Comparison of ENCODE assay signal across 17 mouse cellular contexts in the genomic region with DNA sequence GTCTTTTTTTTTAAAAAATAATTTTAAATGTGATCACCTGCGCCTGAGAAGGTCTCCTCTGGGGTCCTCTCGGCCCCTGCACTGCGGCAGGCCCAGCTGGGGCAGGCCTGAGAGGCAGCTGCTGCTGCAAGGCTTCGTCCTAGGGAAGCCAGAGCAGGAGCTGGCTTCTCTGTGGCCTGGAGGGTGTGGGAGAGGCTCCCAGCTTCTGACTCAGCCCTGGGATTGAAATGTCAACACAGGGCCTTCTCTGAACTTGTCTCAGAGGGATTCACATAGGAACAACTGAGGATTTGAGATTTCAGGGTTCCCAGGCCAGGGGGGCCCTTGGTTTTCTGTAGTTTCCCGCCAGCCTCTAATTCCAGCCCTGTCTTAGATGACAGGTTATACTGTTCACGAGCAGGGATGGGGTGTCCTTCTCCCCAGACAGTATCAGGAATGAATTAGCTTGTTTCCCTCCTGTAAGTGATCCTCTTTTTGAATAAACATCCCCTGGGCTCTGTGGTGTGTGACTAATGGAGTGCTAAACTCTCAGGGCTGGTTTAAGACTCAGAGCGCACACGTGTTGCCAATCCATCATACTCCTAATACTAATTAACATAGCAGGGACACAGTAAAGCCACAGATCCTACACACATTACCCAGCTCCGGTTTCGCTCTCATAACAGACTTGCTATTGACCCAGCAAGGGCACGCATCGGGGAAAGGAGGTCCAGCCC. TPM values are rescaled to one million over a fixed set of nuclear protein-coding genes. Genes with fewer than 3 reads are reported as not detected.
DNase-seq lines count a peak whose midpoint lies in the region; ATAC-seq lines count a peak whose summit lies in the region.
"Had no signal": no experiment of that assay in that cellular context is flagged by ENCODE, and none has a peak within 500 bp of the region (broad histone marks: within the 10 kb centered on the region; RNA-seq: fewer than 3 reads in every experiment).

No protein-coding gene starts in this region.

- 24% methylated on average over 12 of the region's 12 CpGs for WGBS in kidney, embryonic 16.5 days
- 40% methylated on average over 12 of the region's 12 CpGs for WGBS in embryonic facial prominence, embryonic 10.5 days
- WGBS in neural tube, embryonic 14.5 days, result 61% methylated on average over 12 of the region's 12 CpGs

- no peak overlapping the region for H3K27ac ChIP-seq in kidney, embryonic 16.5 days (ENCODE audit: low read length)
- no peak overlapping the region; the same call in 1 of the 2 replicates for H3K27ac ChIP-seq in embryonic facial prominence, embryonic 10.5 days (replicated peaks)
- H3K27ac ChIP-seq in neural tube, embryonic 14.5 days (ENCODE audit: low read depth, low read length), result no peak overlapping the region
- H3K27ac ChIP-seq: hindbrain, embryonic 10.5 days had no signal

- no peak overlapping the region for H3K9ac ChIP-seq in kidney, embryonic 16.5 days (replicated peaks; ENCODE audit: low read length)
- no peak overlapping the region for H3K9ac ChIP-seq in neural tube, embryonic 14.5 days (replicated peaks; ENCODE audit: low read depth, low read length)

- no peaks in the 10 kb centered on the region for H3K36me3 ChIP-seq in kidney, embryonic 16.5 days (ENCODE audit: insufficient read depth, low read length)
- no peaks in the 10 kb centered on the region for H3K36me3 ChIP-seq in embryonic facial prominence, embryonic 10.5 days (replicated peaks)
- no peaks in the 10 kb centered on the region for H3K36me3 ChIP-seq in neural tube, embryonic 14.5 days (ENCODE audit: control insufficient read depth, insufficient read depth, low read length)
- H3K36me3 ChIP-seq: hindbrain, embryonic 10.5 days had no signal

- ATAC-seq in kidney, embryonic 16.5 days (ENCODE audit: low FRiP score, low TSS enrichment), result peak; percentile 86
- ATAC-seq in neural tube, embryonic 14.5 days (ENCODE audit: low read depth), result peak; percentile 72; the same call in 1 of the 2 replicates
- no peak for ATAC-seq in cerebellum, adult (ENCODE audit: insufficient number of reproducible peaks, low FRiP score, low TSS enrichment)
- ATAC-seq: forebrain, embryonic 16.5 days; intestine, postnatal 0 days had no signal

- no peak overlapping the region for H3K4me2 ChIP-seq in kidney, embryonic 16.5 days (replicated peaks; ENCODE audit: low read depth, low read length)
- H3K4me2 ChIP-seq in neural tube, embryonic 14.5 days (ENCODE audit: low read depth, low read length), result no peak overlapping the region

- no peak for DNase-seq in kidney, postnatal 4 days
- peak; percentile 52 for DNase-seq in embryonic facial prominence, embryonic 10.5 days (ENCODE audit: low spot score)
- DNase-seq in forelimb bud, embryonic 11.5 days (ENCODE audit: low read depth, low spot score), result peak; percentile 76
- no peak for DNase-seq in cerebellum, postnatal 10 days
- DNase-seq in heart, postnatal 14 days, result no peak
- DNase-seq: adrenal gland, postnatal 10 days; lung, adult 2 months; thymus, adult 2 months had no signal

- H3K4me3 ChIP-seq in kidney, embryonic 16.5 days (ENCODE audit: low read length), result no peak overlapping the region
- no peak overlapping the region for H3K4me3 ChIP-seq in embryonic facial prominence, embryonic 10.5 days
- no peak overlapping the region for H3K4me3 ChIP-seq in neural tube, embryonic 14.5 days (ENCODE audit: low read depth, low read length)
- H3K4me3 ChIP-seq: hindbrain, embryonic 10.5 days had no signal

- no peaks in the 10 kb centered on the region for H3K9me3 ChIP-seq in kidney, embryonic 16.5 days (ENCODE audit: low read length)
- no peaks in the 10 kb centered on the region for H3K9me3 ChIP-seq in embryonic facial prominence, embryonic 10.5 days
- no peaks in the 10 kb centered on the region for H3K9me3 ChIP-seq in neural tube, embryonic 14.5 days (ENCODE audit: control insufficient read depth, low read length)
- H3K9me3 ChIP-seq: hindbrain, embryonic 10.5 days had no signal

- intact Hi-C loops in heart, postnatal 14 days (cut with DNase I), result no loop called here

- peaks cover 37% of the 10 kb centered on the region for H3K27me3 ChIP-seq in kidney, embryonic 16.5 days (ENCODE audit: insufficient read depth, low read length)
- H3K27me3 ChIP-seq in embryonic facial prominence, embryonic 10.5 days (replicated peaks; ENCODE audit: low read depth, poor library complexity, severe bottlenecking), result peaks cover 21% of the 10 kb centered on the region; the same call in 1 of the 2 replicates
- no peaks in the 10 kb centered on the region for H3K27me3 ChIP-seq in neural tube, embryonic 14.5 days (ENCODE audit: control insufficient read depth, insufficient read depth, low read length)

- H3K4me1 ChIP-seq in kidney, embryonic 16.5 days (ENCODE audit: insufficient read depth, low read length), result no peaks in the 10 kb centered on the region
- peaks cover 17% of the 10 kb centered on the region for H3K4me1 ChIP-seq in embryonic facial prominence, embryonic 10.5 days
- H3K4me1 ChIP-seq in neural tube, embryonic 14.5 days (ENCODE audit: control insufficient read depth, insufficient read depth, low read length), result no peaks in the 10 kb centered on the region

RNA-seq across cellular contexts. Expression of gene Dmrt2, which starts 18.0 kb away (rescaled TPM):
- polyA plus RNA-seq in kidney, embryonic 16.5 days (2015; fragmentation: Nextera tagmentation; extraction: Ambion mirVana), result 2.4 and 3.5 TPM in 2 replicates
- 1.3 and 1.6 TPM in 2 replicates for polyA plus RNA-seq in embryonic facial prominence, embryonic 10.5 days (2016; fragmentation: Nextera tagmentation; extraction: Ambion mirVana)
- polyA plus RNA-seq in neural tube, embryonic 14.5 days (2014; fragmentation: Nextera tagmentation; extraction: Ambion mirVana), result 0.13 and 0.22 TPM in 2 replicates
- under 1 TPM; 0.19 to 0.44 TPM for total RNA-seq in heart, postnatal 14 days (2021)
- total RNA-seq: common myeloid progenitor, adult 5-6 weeks; megakaryocyte, adult 5-6 weeks had no signal

RNA-seq across cellular contexts. Expression of gene Dmrt3, which starts 44.1 kb away (rescaled TPM):
- polyA plus RNA-seq in kidney, embryonic 16.5 days (2015; fragmentation: Nextera tagmentation; extraction: Ambion mirVana), result not detected in 2 replicates
- 1.7 and 2.1 TPM in 2 replicates for polyA plus RNA-seq in embryonic facial prominence, embryonic 10.5 days (2016; fragmentation: Nextera tagmentation; extraction: Ambion mirVana)
- polyA plus RNA-seq in neural tube, embryonic 14.5 days (2014; fragmentation: Nextera tagmentation; extraction: Ambion mirVana), result 2.6 TPM in 2 replicates
- total RNA-seq in heart, postnatal 14 days (2021), result not detected
- total RNA-seq: adrenal gland, postnatal 10 days; common myeloid progenitor, adult 5-6 weeks; left cerebral cortex, postnatal 36 days; megakaryocyte, adult 5-6 weeks had no signal
- polyA plus RNA-seq: intestine, postnatal 0 days had no signal

Comparison
In these comparisons a context has a peak if more than half of its experiments do, and no peak if none do; other contexts are left out.
1. DNase-seq: peak in embryonic facial prominence, embryonic 10.5 days (single experiment) and forelimb bud, embryonic 11.5 days (single experiment); none in kidney, postnatal 4 days (0 of 2), cerebellum, postnatal 10 days (0 of 2) and heart, postnatal 14 days (0 of 2).